Mouse (Mus musculus) bone marrow macrophage, adult 2 months (primary cell): ENCODE measurements at regions not wholly inside any gene's neighbourhood (a gene's known extent, or its start where the extent isn't known, plus 50 kb on each side); places are given as distances from the start of the nearest gene placed in this dataset.

Source experiments
- CTCF ChIP-seq: IDR thresholded peaks from 2 replicates; pipeline ENCODE4 v1.5.1; 2012; ENCODE audit warnings: low read depth, mild to moderate bottlenecking, low read length, moderate library complexity
- POLR2A ChIP-seq: IDR thresholded peaks from 2 replicates; pipeline ENCODE4 v1.6.1; 2012; ENCODE audit warnings: mild to moderate bottlenecking, low read depth, low read length, borderline replicate concordance

DNA sequence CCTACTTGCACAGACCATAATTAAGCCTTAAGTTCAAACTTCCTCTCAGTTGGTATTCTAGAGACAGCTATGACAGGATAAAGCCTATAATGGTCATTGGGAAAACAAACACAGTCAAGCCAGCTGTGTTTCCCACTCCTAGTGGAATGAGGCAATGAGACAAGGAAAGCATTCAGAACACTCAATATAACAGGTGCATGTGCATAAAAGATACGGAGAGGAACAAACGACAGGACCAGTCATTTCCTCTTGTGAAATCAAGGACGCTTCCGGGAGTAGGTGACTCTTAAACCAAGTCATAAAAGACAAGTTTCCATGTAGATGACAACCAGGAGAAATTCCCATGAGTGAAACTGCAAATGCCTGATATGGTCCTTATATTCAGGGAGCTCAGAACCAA, 232.1 kb upstream of the Gm26657 start:
- TF ChIP-seq POLR2A (no peak), CTCF (no peak)
